Mouse (Mus musculus) left cerebral cortex, postnatal 10 days (tissue): ENCODE measurements around the gene Slf1. TPM values are rescaled to one million over a fixed set of nuclear protein-coding genes. Genes with fewer than 3 reads are reported as not detected.
"Not testable (repeated sequence)": the region's sequence is repeated elsewhere in the genome, so short reads cannot be mapped to it uniquely, and the experiment has no call there.

Experiments used
- DNase-seq, 2 experiments: peaks; one replicate each; pipeline ENCODE4 v3.0.0; 2021 to 2022; ENCODE audit warnings: low spot score in 2 of 2, mixed read lengths in 1 of 2; ENCODE audit errors: extremely low spot score in 1 of 2
- intact Hi-C: fragments of 180-260 bp; cut with DNase I; formaldehyde crosslinking; loops from one replicate; pipeline ENCODE4 v1.15.1; 2025
- total RNA-seq, 2 experiments: library from RNA; stranded (reverse); gene quantifications; 2 replicates each; pipeline ENCODE4 v1.2.3; 2021

Gene Slf1
- total RNA-seq = 10 to 100 TPM; 25.1 to 25.4 TPM

- intact Hi-C loops = loop anchor here (10.0 kb wide), 1 partner anchor 1050 kb away; no protein-coding TSS in a partner anchor
- DNase-seq = peak; percentile 88 to 91
Measured at GRCm38 (mm10) chr13:77134931-77135620, at the start of gene Slf1, which contains the start of gene 2210408I21Rik. TSS of gene Slf1 (minus strand) at chr13:77135473. TSS of gene 2210408I21Rik (plus strand) at chr13:77135540.

GRCm38 (mm10) chr13:77177931-77178330, 42.7 kb upstream of the Slf1 start:
- intact Hi-C loops = no loop called here
- DNase-seq = no peak

GRCm38 (mm10) chr13:77140890-77141289, 5.6 kb upstream of the Slf1 start:
- no peak for DNase-seq
- intact Hi-C loops = no loop called here

- DNase-seq = no peak
- intact Hi-C loops = loop anchor here (10.0 kb wide), 1 partner anchor 1049 kb away; no protein-coding TSS in a partner anchor
Measured at GRCm38 (mm10) chr13:77135621-77135981, 328 bp upstream of the Slf1 start.

- DNase-seq = no peak
- intact Hi-C loops = loop anchor here (10.0 kb wide), 1 partner anchor 1054 kb away; no protein-coding TSS in a partner anchor
Measured at GRCm38 (mm10) chr13:77131132-77131531, 4.1 kb downstream of the Slf1 start.

GRCm38 (mm10) chr13:77128240-77128639, 7.0 kb downstream of the Slf1 start:
- intact Hi-C loops = no loop called here
- no peak for DNase-seq

GRCm38 (mm10) chr13:77125159-77125558, 10.1 kb downstream of the Slf1 start:
- intact Hi-C loops = no loop called here
- no peak for DNase-seq

GRCm38 (mm10) chr13:77118695-77119094, 16.6 kb downstream of the Slf1 start:
- intact Hi-C loops = no loop called here
- no peak for DNase-seq

GRCm38 (mm10) chr13:77107734-77108133, 27.5 kb downstream of the Slf1 start:
- intact Hi-C loops = no loop called here
- no peak for DNase-seq

GRCm38 (mm10) chr13:77092876-77093275, 42.4 kb downstream of the Slf1 start:
- intact Hi-C loops, DNase-seq: not testable (repeated sequence)

GRCm38 (mm10) chr13:77072030-77072429, 63.2 kb downstream of the Slf1 start:
- intact Hi-C loops = no loop called here
- DNase-seq = no peak

- DNase-seq = no peak
Measured at GRCm38 (mm10) chr13:77068847-77069246, 66.4 kb downstream of the Slf1 start.

GRCm38 (mm10) chr13:77063221-77063620, 72.1 kb downstream of the Slf1 start:
- intact Hi-C loops = no loop called here

More at GRCm38 (mm10) chr13:77068847-77069246, 66.4 kb downstream of the Slf1 start:
- intact Hi-C loops = no loop called here

GRCm38 (mm10) chr13:77049736-77050135, 85.5 kb downstream of the Slf1 start:
- no peak for DNase-seq
- intact Hi-C loops = loop anchor here (5.0 kb wide), 1 partner anchor 1148 kb away; the partner anchor contains the start of gene Nr2f1

More at GRCm38 (mm10) chr13:77063221-77063620, 72.1 kb downstream of the Slf1 start:
- no peak for DNase-seq

- peak in 1 of 2 experiments; percentile 48 for DNase-seq
- intact Hi-C loops = loop anchor here (5.0 kb wide), 1 partner anchor 1149 kb away; the partner anchor contains the start of gene Nr2f1
Measured at GRCm38 (mm10) chr13:77048461-77048860, 86.8 kb downstream of the Slf1 start.

GRCm38 (mm10) chr13:77047179-77047931, 87.9 kb downstream of the Slf1 start:
- intact Hi-C loops = loop anchor here (5.0 kb wide), 1 partner anchor 1150 kb away; the partner anchor contains the start of gene Nr2f1
- DNase-seq = peak; percentile 19 to 21

GRCm38 (mm10) chr13:77046416-77046815, 88.9 kb downstream of the Slf1 start:
- intact Hi-C loops = loop anchor here (5.0 kb wide), 1 partner anchor 1151 kb away; the partner anchor contains the start of gene Nr2f1
- DNase-seq = peak; percentile 22 to 31

- intact Hi-C loops = loop anchor here (5.0 kb wide), 1 partner anchor 1152 kb away; the partner anchor contains the start of gene Nr2f1
- DNase-seq = no peak
Measured at GRCm38 (mm10) chr13:77045375-77045774, 89.9 kb downstream of the Slf1 start.

- intact Hi-C loops = no loop called here
- DNase-seq = no peak
Measured at GRCm38 (mm10) chr13:77043375-77043774, 91.9 kb downstream of the Slf1 start.
